Mouse (Mus musculus) stomach, postnatal 0 days (tissue): ENCODE measurements around the gene Kif5c. TPM values are rescaled to one million over a fixed set of nuclear protein-coding genes. Genes with fewer than 3 reads are reported as not detected.

ENCODE experiments used
- ATAC-seq: fragments of 200-750 bp; cut with Nextera tagmentation; 2 replicates; pipeline ENCODE4 v1.8.0; 2017; ENCODE audit not compliant: low FRiP score, low TSS enrichment
- DNase-seq: peaks from one replicate; pipeline ENCODE4 v3.0.0-alpha.2; 2016; ENCODE audit warnings: low spot score
- H3K27ac ChIP-seq: fragments of 300-500 bp; sonication (generic); replicated peaks from 2 replicates; pipeline ENCODE4 v1.5.1; 2014; ENCODE audit warnings: mild to moderate bottlenecking, control low read depth
- H3K27me3 ChIP-seq: fragments of 300-500 bp; sonication (generic); 2 replicates; pipeline ENCODE4 v1.6.1; 2014; ENCODE audit warnings: low read length; ENCODE audit not compliant: control insufficient read depth, insufficient read depth
- H3K36me3 ChIP-seq: fragments of 300-500 bp; sonication (generic); 2 replicates; pipeline ENCODE4 v1.6.1; 2014; ENCODE audit warnings: low read length, mixed read lengths; ENCODE audit not compliant: control insufficient read depth, insufficient read depth
- H3K4me1 ChIP-seq: fragments of 300-500 bp; sonication (generic); replicated peaks from 2 replicates; pipeline ENCODE4 v1.6.1; 2014; ENCODE audit warnings: antibody characterized with exemption; ENCODE audit not compliant: control insufficient read depth, insufficient read depth
- H3K4me2 ChIP-seq: fragments of 300-500 bp; sonication (generic); replicated peaks from 2 replicates; pipeline ENCODE4 v1.6.1; 2014; ENCODE audit warnings: low read depth, mild to moderate bottlenecking, control low read depth, moderate library complexity
- H3K4me3 ChIP-seq: fragments of 300-500 bp; sonication (generic); 2 replicates; pipeline ENCODE4 v1.5.1; 2014; ENCODE audit warnings: low read depth, low read length, control low read depth
- H3K9ac ChIP-seq: fragments of 300-500 bp; sonication (generic); 2 replicates; pipeline ENCODE4 v1.6.1; 2014; ENCODE audit warnings: mild to moderate bottlenecking, low read length, control low read depth, mixed read lengths
- H3K9me3 ChIP-seq: fragments of 300-500 bp; sonication (generic); 2 replicates; pipeline ENCODE4 v1.6.1; 2016; ENCODE audit warnings: low read length; ENCODE audit not compliant: control insufficient read depth
- CTCF ChIP-seq: IDR thresholded peaks from 2 replicates; pipeline ENCODE4 v1.5.1; 2016; ENCODE audit warnings: antibody characterized with exemption, low read depth, mild to moderate bottlenecking, moderate library complexity
- EP300 ChIP-seq: optimal IDR thresholded peaks from 2 replicates; pipeline ENCODE3; 2016; ENCODE audit warnings: antibody characterized with exemption
- WGBS: fragments of 180-500 bp; shearing (Covaris S2); extraction: QIAGEN DNeasy Blood & Tissue Kit; methylation state at CpG from one replicate; pipeline ENCODE4 v1.1.7; 2014; 5-methylcytosine and 5-hydroxymethylcytosine counted together
- polyA plus RNA-seq: library from polyadenylated mRNA; unstranded; fragments of >200 nt; fragmentation: Nextera tagmentation; extraction: Ambion mirVana; gene quantifications from 2 replicates; pipeline ENCODE4 v1.2.1, GENCODE M21; 2015

Gene Kif5c
- polyA plus RNA-seq, 1 experiment from 2014 or later: 2.8 TPM

DNA sequence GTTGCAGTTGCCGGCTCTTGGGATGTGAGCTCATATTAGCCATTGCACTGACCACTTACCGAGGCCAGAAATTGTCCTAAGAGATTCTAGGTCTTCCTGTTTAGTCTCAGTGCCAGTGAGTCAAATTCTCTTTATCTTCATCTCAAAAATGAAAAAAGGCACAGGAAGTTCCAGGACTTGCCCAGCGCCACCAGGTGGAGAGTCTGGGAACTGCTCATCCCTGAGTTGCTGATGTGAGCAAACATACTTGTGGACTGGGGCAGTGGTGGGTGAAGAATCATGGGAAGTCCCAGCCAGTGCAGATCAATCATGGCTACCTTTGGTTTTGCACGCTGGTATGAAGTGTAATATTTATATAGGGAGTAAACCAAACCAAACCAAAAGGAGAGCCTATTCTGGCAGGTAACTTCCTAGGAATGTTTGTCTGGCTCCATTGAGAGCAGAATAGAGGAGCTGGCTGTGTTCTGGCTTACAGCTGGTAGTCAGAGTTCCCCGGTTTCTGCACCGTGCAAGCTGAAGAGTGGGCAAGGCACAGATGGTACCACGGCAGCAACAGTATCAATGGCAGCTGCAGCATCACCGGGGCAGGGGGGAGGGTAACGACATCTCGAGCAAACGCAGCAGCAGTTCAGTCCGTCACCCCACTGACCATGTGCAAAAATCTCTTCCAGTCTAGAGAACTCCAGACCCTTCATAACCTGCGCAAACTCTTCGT lies 129.7 kb downstream of the Kif5c start:
- Histone ChIP-seq H3K36me3 (no peaks in the 10 kb centered on the region), H3K4me2 (no peak overlapping the region), H3K9ac (no peak overlapping the region), H3K27ac (no peak overlapping the region), H3K4me1 (peaks cover 7% of the 10 kb centered on the region), H3K27me3 (no peaks in the 10 kb centered on the region), H3K4me3 (no peak overlapping the region), H3K9me3 (no peaks in the 10 kb centered on the region)
- no peak for ATAC-seq
- TF ChIP-seq CTCF (peak; percentile 73), EP300 (no peak)
- 68% methylated on average over 14 of the region's 14 CpGs for WGBS
- DNase-seq: peak; percentile 63

DNA sequence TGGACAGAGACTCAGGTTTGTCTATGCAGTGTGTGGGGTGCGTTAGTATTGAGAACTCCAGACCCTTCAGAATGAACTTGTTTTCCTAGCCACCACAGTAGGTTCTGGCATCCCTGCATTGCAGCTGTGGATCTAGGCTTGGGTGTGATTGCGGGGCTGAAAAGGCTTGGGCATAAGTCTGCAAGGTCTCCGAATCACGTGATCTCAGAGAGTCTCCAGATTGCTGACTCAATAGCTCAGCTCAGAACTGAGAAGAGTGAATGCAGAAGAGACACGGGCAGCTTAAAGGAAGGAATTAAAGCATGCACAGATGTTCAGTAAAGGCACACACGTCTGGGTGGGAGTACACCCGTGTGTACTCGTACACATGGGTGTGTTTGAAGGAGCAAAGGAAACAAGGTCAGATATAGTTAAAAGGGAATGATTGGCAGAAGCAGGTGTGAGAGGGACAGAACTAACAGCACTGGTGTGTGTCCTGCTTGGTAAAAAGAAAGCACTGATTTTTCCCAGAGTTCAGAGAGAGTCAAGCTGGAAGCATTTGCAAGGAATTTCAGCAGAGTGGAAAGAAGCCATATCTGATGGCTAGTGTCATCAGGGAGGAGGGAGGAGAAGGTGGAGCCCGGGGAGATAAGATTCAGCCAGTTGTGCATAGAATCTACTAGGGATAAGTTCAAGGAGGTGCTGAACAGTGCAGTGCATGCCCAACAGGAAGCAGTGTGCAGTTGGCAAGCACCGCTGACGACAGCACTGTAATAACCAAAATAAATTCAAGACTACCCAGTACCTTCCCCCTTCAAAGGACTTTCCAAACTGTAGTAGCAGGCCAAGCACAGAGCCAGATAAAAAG lies 130.9 kb downstream of the Kif5c start:
- Histone ChIP-seq H3K4me3 (no peak overlapping the region), H3K9ac (no peak overlapping the region), H3K27me3 (no peaks in the 10 kb centered on the region), H3K4me1 (peaks cover 4% of the 10 kb centered on the region; the same call in 1 of the 2 replicates), H3K4me2 (no peak overlapping the region), H3K27ac (no peak overlapping the region), H3K36me3 (no peaks in the 10 kb centered on the region), H3K9me3 (no peaks in the 10 kb centered on the region)
- ATAC-seq (peak; percentile 79), DNase-seq (no peak)
- TF ChIP-seq EP300 (no peak), CTCF (no peak)
- 53% methylated on average over 11 of the region's 11 CpGs for WGBS

DNA sequence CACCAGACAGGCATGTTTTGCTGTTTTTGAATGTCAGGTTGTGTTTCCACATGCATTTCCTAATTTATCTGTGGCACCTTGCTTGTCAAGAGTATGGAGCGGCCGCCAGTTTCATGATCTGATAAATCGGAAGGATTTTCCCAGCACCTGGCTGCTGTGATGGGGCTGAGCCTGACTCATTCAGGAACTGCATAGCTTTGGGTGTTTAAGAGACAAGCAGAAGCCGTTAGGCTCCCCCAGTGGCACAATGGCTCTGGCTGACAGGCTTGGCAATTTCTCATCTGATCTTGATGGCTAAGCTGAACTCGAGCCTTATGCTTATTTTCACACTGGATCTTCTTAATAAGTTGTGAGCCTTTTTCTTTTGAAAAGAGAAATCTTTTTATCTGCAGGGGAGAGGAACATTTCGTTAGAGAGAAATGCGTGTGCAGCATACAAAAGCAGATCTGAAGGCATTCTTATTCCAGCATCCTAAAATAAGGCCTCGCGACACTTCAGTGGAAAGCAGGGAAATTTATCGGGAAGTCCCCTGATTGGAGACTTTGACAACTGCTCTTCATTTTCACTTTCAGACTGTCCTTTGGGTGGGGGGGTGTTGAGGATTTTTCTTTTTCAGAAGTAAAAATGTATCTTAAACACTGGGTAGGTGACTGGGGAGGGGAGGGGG lies 132.6 kb downstream of the Kif5c start:
- WGBS: 73% methylated on average over 10 of the region's 10 CpGs
- ATAC-seq: no peak
- Histone ChIP-seq H3K27ac (no peak overlapping the region), H3K4me3 (no peak overlapping the region), H3K9me3 (no peaks in the 10 kb centered on the region), H3K4me2 (no peak overlapping the region), H3K36me3 (no peaks in the 10 kb centered on the region), H3K4me1 (0 out of 2 replicates have a peak, but pooled peaks cover 2% of the 10 kb centered on the region), H3K27me3 (no peaks in the 10 kb centered on the region), H3K9ac (no peak overlapping the region)
- no peak for DNase-seq
- TF ChIP-seq CTCF (no peak), EP300 (no peak)

DNA sequence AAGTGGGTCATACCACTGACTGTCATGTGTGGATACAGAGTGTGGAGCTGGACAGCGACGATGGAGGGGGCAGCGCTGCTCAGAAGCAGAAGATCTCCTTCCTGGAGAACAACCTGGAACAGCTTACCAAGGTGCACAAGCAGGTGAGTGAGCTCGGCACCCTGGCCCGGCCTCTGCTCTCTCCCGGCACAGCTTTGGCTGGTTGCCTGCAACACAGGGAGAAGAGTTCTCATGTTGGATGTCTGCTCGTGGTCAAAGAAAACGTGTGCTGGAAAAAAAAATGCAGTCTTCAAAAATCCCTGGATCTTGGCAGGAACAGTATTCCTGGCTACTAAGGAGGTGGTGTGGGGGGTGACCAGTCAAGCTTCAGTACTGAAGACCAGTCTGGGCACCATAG lies 133.1 kb downstream of the Kif5c start:
- Histone ChIP-seq H3K27ac (no peak overlapping the region), H3K4me2 (no peak overlapping the region), H3K36me3 (no peaks in the 10 kb centered on the region), H3K27me3 (no peaks in the 10 kb centered on the region), H3K9ac (no peak overlapping the region), H3K9me3 (no peaks in the 10 kb centered on the region), H3K4me1 (0 out of 2 replicates have a peak, but pooled peaks cover 2% of the 10 kb centered on the region), H3K4me3 (no peak overlapping the region)
- DNase-seq: no peak
- no peak for TF ChIP-seq EP300
- no peak for TF ChIP-seq CTCF
- ATAC-seq: no peak
- WGBS: 73% methylated on average over 8 of the region's 8 CpGs

DNA sequence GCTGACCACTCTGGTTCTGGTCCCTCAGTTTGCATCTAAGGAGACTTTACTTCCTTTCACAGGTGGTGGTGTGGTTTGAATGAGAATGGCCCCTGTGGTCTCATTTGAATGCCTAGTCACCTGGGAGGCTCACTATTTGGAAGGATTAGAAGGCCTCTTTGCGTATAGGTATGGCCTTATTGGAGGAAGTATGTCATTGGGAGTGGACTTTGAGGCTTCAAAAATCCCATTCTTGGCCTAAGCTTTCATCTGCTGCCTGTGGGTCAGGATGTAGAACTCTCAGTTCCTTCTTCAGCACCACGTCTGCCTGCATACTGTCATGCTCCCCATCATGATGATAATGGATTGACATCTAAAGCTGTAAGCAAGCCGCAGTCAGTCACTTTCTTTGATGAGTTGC lies 134.0 kb downstream of the Kif5c start:
- ATAC-seq (no peak), DNase-seq (no peak)
- no peaks in the 10 kb centered on the region for H3K27me3 ChIP-seq
- no peak overlapping the region for H3K9ac ChIP-seq
- 0 out of 2 replicates have a peak, but pooled peaks cover 2% of the 10 kb centered on the region for H3K4me1 ChIP-seq
- H3K9me3 ChIP-seq: no peaks in the 10 kb centered on the region
- no peaks in the 10 kb centered on the region for H3K36me3 ChIP-seq
- no peak overlapping the region for H3K4me2 ChIP-seq
- no peak overlapping the region for H3K4me3 ChIP-seq
- WGBS: 91% methylated on average over 3 of the region's 3 CpGs
- TF ChIP-seq CTCF: no peak
- no peak for TF ChIP-seq EP300
- H3K27ac ChIP-seq: no peak overlapping the region
